Mouse (Mus musculus) lung, embryonic 16.5 days (tissue): ENCODE measurements around the gene Tradd. TPM values are rescaled to one million over a fixed set of nuclear protein-coding genes. Genes with fewer than 3 reads are reported as not detected.

ENCODE experiments used
- ATAC-seq: fragments of 200-750 bp; cut with Nextera tagmentation; 2 replicates; pipeline ENCODE4 v1.8.0; 2017; ENCODE audit warnings: low read depth, mild to moderate bottlenecking, moderate library complexity
- H3K27ac ChIP-seq: fragments of 300-500 bp; sonication (generic); 2 replicates; pipeline ENCODE4 v1.5.1; 2014; ENCODE audit warnings: mild to moderate bottlenecking, control low read depth, low read length
- H3K27me3 ChIP-seq: fragments of 300-500 bp; sonication (generic); 2 replicates; pipeline ENCODE4 v1.6.1; 2014; ENCODE audit warnings: low read depth, low read length, mixed read lengths; ENCODE audit not compliant: control insufficient read depth, insufficient read depth
- H3K36me3 ChIP-seq: fragments of 300-500 bp; sonication (generic); 2 replicates; pipeline ENCODE4 v1.6.1; 2014; ENCODE audit warnings: low read length; ENCODE audit not compliant: control insufficient read depth, insufficient read depth
- H3K4me1 ChIP-seq: fragments of 300-500 bp; sonication (generic); replicated peaks from 2 replicates; pipeline ENCODE4 v1.6.1; 2014; ENCODE audit warnings: low read length, mixed read lengths; ENCODE audit not compliant: control insufficient read depth, insufficient read depth
- H3K4me2 ChIP-seq: fragments of 300-500 bp; sonication (generic); 2 replicates; pipeline ENCODE4 v1.6.1; 2014; ENCODE audit warnings: low read depth, low read length, control low read depth
- H3K4me3 ChIP-seq: fragments of 300-500 bp; sonication (generic); 2 replicates; pipeline ENCODE4 v1.5.1; 2014; ENCODE audit warnings: mild to moderate bottlenecking, low read length, control low read depth
- H3K9ac ChIP-seq: fragments of 300-500 bp; sonication (generic); 2 replicates; pipeline ENCODE4 v1.6.1; 2014; ENCODE audit warnings: low read length, control low read depth
- H3K9me3 ChIP-seq: fragments of 300-500 bp; sonication (generic); 2 replicates; pipeline ENCODE4 v1.6.1; 2016; ENCODE audit warnings: low read length; ENCODE audit not compliant: control insufficient read depth
- WGBS: fragments of 180-500 bp; shearing (Covaris S2); extraction: QIAGEN DNeasy Blood & Tissue Kit; methylation state at CpG from one replicate; pipeline ENCODE4 v1.1.7; 2014; 5-methylcytosine and 5-hydroxymethylcytosine counted together
- microRNA counts: library from miRNA; unstranded; fragments of <30 nt; microRNA quantifications from one replicate; lab custom pipeline; 2016
- microRNA-seq: library from miRNA; unstranded; fragments of <30 nt; microRNA quantifications from one replicate; pipeline ENCODE4, GENCODE M21; 2016
- polyA plus RNA-seq: library from polyadenylated mRNA; unstranded; fragments of >200 nt; fragmentation: Nextera tagmentation; extraction: Ambion mirVana; gene quantifications from 2 replicates; pipeline ENCODE4 v1.2.1, GENCODE M21; 2015

The Tradd gene
- polyA plus RNA-seq, 1 experiment from 2014 or later: 31.5 TPM

- Histone ChIP-seq H3K9me3 (no peaks in the 10 kb centered on the region), H3K36me3 (peaks cover 6% of the 10 kb centered on the region; the same call in 1 of the 2 replicates), H3K27me3 (no peaks in the 10 kb centered on the region), H3K4me3 (no peak overlapping the region), H3K4me1 (no peaks in the 10 kb centered on the region), H3K4me2 (no peak overlapping the region), H3K27ac (no peak overlapping the region), H3K9ac (no peak overlapping the region)
- WGBS: 83% methylated on average over 5 of the region's 5 CpGs
- no peak for ATAC-seq
Observed at GRCm38 (mm10) chr8:105214104-105214503, 50.3 kb downstream of the Tradd start.

DNA sequence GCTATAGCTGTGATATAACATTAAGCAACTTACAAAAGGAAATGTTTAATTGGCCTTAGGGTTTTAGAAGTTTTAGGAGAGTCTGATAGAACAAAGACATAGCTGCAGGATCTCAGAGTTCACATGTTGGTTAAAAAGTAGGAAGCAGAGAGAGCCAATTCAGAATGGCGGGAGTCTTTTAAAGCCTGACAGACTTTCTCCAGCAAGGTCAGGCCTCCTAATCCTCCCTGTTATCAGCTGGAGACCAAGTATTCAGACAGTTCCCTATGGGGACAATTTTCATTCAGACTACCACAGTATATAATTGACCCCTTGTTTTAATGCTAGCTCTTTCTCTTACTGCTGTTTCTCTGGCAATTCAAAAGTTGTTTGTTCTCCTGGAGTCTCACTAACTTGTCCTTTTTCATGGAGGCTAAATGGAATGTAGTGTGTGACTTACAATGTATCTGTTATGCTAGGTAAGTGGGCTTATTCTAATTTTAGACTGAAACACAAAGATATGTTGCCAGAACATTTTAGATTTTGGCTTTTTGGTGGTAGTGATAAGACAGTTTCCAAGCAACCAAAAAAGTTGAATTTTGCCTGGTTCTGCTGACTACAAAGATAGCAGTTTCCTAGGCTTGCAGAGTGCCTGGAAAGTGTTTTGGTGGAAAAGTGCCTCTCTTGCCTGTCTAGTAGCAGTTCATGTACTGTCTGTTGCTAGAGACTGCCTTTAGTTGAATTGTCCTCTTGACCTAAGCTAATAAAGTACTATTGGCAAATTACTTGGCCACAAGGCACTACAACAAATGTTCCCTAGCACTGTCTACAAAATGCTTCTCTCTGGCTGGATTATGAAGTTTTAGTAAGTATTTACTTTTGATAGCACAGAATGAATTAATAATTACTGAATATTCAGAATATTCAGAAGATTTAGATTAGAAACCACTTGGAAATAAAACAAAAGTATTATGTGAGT lies 55.0 kb downstream of the Tradd start:
- H3K9me3 ChIP-seq: no peaks in the 10 kb centered on the region
- H3K27ac ChIP-seq: no peak overlapping the region
- H3K36me3 ChIP-seq: peaks cover 1% of the 10 kb centered on the region; the same call in 1 of the 2 replicates
- H3K4me2 ChIP-seq: no peak overlapping the region
- WGBS: 95% methylated on average over 1 of the region's 1 CpGs
- H3K4me3 ChIP-seq: no peak overlapping the region
- no peaks in the 10 kb centered on the region for H3K27me3 ChIP-seq
- ATAC-seq: no peak
- H3K4me1 ChIP-seq: no peaks in the 10 kb centered on the region
- H3K9ac ChIP-seq: no peak overlapping the region

MicroRNA genes within 50 kb of the gene (microRNA counts, 519-probe panel; counts per million panel counts)
- 2,673 counts per million, percentile 49 among the panel's probes with 10 or more counts for microRNA mmu-miR-328 (lab: Ali Mortazavi, UCI)

Small RNAs within 50 kb of the gene (microRNA-seq; reads per million reads assigned to microRNA genes)
- gene Gm27320 (not detected), gene Mir328 (206 reads per million, percentile 58 among the genes with 10 or more reads in this experiment)

Other genes with a start within 250 kb of the Tradd start
- not detected in 2 replicates for gene Ces3a, start 216.0 kb downstream of the Tradd start, polyA plus RNA-seq
- gene Ces3b, start 180.9 kb downstream of the Tradd start, polyA plus RNA-seq: not detected in 2 replicates
- not detected in 2 replicates for gene Ces4a, start 132.8 kb downstream of the Tradd start, polyA plus RNA-seq
- 51.4 and 55.5 TPM in 2 replicates for gene Cbfb, start 93.9 kb downstream of the Tradd start, polyA plus RNA-seq
- gene D230025D16Rik, start 39.5 kb downstream of the Tradd start, polyA plus RNA-seq: 48.8 and 52.9 TPM in 2 replicates
- gene B3gnt9, start 9.5 kb downstream of the Tradd start, polyA plus RNA-seq: 22.3 and 24.7 TPM in 2 replicates
- gene Fbxl8, start within 50 bp of the Tradd start, polyA plus RNA-seq: 4.9 and 6.6 TPM in 2 replicates
- gene Hsf4, start 5.2 kb upstream of the Tradd start, polyA plus RNA-seq: 0.39 and 0.65 TPM in 2 replicates
- 2.0 and 2.1 TPM in 2 replicates for gene Nol3, start 11.5 kb upstream of the Tradd start, polyA plus RNA-seq
- 8.3 and 9.5 TPM in 2 replicates for gene 4931428F04Rik, start 25.3 kb upstream of the Tradd start, polyA plus RNA-seq
- 34.4 and 35.5 TPM in 2 replicates for gene Exoc3l, start 31.5 kb upstream of the Tradd start, polyA plus RNA-seq
- 69.1 and 76.2 TPM in 2 replicates for gene E2f4, start 33.1 kb upstream of the Tradd start, polyA plus RNA-seq
- 14.8 and 15.6 TPM in 2 replicates for gene Elmo3, start 41.0 kb upstream of the Tradd start, polyA plus RNA-seq
- 2.1 and 2.6 TPM in 2 replicates for gene Lrrc29, start 61.7 kb upstream of the Tradd start, polyA plus RNA-seq
- 115 and 125 TPM in 2 replicates for gene Tmem208, start 61.7 kb upstream of the Tradd start, polyA plus RNA-seq
- gene Fhod1, start 83.3 kb upstream of the Tradd start, polyA plus RNA-seq: 12.7 and 15.8 TPM in 2 replicates
- 5.5 and 6.3 TPM in 2 replicates for gene Slc9a5, start 84.2 kb upstream of the Tradd start, polyA plus RNA-seq
- gene Plekhg4, start 108.7 kb upstream of the Tradd start, polyA plus RNA-seq: 1.1 and 1.5 TPM in 2 replicates
- gene Kctd19, start 148.9 kb upstream of the Tradd start, polyA plus RNA-seq: 0.13 and 0.36 TPM in 2 replicates
- 1.5 and 1.6 TPM in 2 replicates for gene Lrrc36, start 149.0 kb upstream of the Tradd start, polyA plus RNA-seq
- gene Tppp3, start 206.9 kb upstream of the Tradd start, polyA plus RNA-seq: 83.3 and 110 TPM in 2 replicates
- gene Zdhhc1, start 232.3 kb upstream of the Tradd start, polyA plus RNA-seq: 48.3 and 48.4 TPM in 2 replicates